Mouse (Mus musculus): ENCODE data around the gene Ccdc171.
"Not testable (repeated sequence)": the region's sequence is repeated elsewhere in the genome, so short reads cannot be mapped to it uniquely, and the experiment has no call there.

The Ccdc171 gene

DNA sequence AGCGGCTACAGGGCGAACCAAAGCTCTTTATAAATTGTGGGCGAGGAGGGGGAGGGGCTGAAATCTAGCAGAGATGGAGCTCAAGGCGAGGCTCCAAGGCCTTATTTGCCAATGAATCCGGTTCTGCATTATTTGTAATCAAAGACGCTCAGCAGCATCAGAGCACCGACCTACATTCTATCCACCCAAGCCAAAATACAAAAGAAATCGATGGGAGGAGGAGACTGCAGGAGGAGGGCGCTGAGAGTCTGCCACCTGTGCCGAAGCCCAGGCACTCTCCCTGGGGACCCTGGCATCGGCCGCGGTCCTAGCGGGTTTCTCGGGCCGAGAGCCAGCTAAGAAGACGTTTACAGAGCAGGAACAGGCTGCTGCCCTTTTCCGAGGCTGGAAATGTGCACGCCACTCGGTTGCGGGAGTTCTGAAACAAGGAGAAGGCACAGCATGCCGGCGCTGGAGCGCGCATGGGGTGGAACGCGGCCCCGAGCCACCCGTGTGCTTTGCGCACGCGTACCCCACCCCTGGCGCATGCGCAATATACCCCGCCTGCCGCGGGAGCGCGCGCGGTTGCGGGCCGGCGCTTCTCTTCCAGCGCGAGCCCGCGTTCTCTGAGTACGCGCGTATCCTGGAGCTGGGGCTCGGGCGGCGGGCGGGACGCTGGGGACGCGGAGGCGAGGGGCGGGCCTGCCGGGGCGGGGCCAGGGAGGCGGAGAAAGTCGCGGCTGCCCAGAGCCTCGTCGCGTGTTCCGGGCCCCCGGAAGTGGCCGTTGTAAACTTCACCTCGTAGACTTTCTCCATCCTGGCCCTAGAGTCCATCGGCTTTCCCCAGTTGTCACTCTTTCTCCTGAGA lies at the start of gene Ccdc171:
Ccdc171 (plus strand) TSS at position 703 of the 847 bp plus-strand sequence.
- peak; percentile 98 for DNase-seq

DNA sequence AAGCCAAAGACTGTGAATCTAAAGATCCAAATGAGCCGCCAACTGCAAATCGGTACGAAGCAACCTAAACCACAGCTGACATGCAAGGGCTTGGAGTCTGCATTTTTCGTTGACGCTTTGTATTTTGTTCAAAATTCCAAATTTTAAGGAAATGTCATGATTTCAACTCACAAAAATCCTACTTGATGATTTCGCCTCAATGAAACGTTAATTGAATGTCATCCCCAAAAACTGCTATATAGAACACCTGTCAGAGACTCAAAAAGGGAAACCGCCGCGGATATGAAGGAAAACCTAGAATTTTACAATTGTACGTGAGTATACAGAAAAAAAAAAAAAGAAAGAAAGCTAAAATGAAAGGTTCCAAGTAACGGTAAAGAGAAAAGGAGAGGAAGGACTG lies 40.1 kb upstream of the Ccdc171 start:
- DNase-seq = no peak

DNA sequence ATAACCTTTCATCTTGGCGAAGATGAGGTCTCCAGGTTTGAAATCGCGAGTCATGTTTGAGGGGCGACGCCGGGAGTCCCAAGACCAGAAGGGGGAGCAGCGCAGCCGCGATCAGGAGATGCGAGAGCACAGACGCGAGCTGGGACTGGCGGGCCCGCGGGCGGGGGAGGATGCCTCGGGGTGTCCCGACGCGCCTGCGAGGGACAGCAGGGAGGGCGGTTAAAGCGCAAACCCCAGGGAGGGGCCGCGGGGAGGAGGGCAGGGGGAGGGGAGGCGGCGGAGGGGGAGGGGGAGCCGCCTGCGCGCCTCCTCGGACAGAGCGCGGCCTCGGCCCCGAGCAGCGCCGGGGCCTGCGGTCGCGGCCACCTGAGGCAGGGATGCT lies 39.6 kb upstream of the Ccdc171 start:
- peak; percentile 93 for DNase-seq

DNA sequence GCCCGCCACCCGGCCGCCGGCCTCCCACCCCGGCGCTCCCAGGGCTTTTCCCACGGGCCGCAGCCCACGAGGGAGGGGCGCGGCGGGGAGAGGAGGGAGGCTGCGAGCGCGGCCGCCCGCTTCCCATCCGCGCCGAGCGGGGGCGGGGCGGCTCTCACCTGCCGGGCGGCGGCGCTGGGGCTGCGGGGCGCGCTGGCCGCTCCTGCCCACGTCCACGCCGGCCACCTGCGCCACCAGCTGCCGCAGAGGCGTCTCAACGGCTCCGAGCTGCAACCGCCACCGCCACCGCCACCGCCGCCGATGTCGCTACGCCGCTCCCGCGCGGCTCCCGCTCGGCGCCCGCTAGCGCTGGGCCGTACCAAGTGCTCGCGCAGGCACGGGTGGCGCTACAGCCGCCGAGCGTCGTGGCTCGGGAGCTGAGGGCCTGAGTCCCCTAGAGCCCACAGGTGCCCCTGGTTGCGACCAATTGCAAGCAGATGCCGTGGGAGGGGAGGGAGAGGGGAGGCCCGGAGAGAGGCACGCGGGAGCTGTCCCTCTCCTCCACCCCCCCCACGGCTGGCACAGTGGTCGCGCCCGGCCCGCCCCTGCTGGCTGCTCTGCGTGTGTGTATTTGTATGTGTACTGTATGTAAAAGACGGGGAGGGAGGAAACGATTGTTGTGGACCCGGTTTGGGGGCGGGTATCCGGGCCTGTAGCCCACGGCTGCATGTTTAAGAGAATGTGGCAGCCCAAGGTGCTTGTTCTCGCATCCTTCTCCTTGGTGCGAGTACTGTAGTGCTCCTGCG lies 39.0 kb upstream of the Ccdc171 start, which contains the start of gene Psip1:
Psip1 (minus strand) TSS at position 343 of the 785 bp plus-strand sequence.
- DNase-seq = peak; percentile 97

DNA sequence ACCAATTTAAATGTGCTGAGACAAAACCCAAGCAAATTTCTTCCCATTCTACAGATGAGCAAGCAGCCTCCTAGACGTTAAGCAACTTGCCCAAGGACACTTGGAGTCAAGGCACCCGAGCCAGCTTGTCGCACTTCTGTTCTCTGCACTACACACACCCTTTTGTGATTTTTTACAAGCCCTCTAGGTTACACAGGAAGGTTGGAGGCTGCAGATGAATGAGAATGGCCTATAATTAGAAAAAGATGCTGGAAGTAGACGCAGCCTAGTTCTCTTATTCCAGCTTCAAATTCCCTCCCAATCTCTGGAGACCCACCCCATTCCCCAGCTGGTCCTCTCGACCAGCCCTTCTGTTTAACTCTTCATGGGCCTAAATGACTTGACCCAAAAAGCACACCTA lies 36.2 kb upstream of the Ccdc171 start:
- no peak for DNase-seq

DNA sequence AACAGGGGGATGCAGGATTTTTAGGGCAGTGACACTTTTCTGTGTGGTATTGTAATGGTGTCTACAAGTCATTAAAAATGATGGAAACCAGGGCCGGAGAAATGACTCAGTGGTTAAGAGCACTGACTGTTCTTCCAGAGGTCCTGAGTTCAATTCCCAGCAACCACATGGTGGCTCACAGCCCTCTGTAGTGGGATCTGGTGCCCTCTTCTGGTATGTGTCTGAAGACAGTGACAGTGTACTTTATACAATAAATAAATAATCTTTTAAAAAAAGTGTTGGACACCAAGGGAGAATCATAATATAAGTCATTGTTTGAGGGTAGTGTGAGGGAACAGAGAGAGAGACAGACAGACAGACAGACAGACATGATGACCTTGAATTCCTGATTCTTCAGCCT lies 32.2 kb upstream of the Ccdc171 start:
- DNase-seq = no peak

DNA sequence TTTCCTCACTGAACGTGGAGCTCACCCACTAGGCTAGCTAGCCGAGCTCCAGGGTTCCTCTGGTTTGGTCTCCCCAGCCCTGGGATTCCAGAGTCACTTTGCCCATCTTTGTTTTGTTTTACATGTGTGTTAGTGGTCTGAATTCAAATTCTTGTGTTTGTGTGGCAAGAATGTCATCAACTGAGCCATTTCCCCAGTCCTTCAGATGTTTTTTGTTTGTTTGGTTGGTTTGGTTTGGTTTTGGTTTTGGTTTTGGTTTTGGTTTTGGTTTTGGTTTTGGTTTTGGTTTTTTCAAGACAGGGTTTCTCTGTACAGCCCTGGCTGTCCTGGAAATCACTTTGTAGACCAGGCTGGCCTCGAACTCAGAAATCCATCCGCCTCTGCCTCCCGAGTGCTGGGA lies 28.3 kb upstream of the Ccdc171 start:
- DNase-seq = not testable (repeated sequence)

DNA sequence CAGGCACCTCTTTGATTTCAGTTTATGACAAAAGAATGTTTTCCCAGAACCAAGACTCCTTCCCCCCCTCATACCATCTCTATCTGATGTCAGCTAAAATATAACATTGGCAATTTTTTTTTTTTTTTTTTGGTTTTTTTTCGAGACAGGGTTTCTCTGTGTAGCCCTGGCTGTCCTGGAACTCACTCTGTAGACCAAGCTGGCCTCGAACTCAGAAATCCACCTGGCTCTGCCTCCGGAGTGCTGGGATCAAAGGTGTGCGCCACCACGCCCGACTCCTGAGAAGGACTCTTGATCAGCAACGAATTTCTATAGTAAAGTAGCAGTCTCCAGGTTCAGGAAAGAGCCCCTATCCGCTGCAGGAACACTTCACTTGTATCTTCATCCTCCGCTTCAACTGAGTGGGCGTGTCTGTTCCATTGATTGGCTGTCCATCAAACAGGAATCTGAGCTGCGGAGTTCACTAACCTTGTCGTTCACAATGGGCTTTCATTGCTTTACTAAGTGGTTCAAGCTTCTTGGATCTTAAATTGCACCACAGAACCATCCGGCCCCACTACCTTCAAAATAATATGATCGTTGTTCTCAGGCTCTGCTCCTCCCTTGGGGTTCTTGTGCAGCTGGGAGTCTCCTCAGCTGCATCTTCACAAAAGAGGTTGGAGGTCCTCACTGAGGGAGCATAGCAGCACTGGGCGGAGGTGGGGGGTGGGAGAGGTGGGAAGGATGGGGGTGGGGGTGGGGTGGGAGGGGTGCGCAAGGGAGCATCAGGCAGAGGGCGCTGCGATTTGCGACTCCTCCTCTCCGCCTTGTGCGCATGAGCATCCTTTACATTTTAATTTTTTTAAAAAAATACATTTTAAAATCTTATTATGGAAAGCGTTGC lies 24.9 kb upstream of the Ccdc171 start:
- peak; percentile 72 for DNase-seq

DNA sequence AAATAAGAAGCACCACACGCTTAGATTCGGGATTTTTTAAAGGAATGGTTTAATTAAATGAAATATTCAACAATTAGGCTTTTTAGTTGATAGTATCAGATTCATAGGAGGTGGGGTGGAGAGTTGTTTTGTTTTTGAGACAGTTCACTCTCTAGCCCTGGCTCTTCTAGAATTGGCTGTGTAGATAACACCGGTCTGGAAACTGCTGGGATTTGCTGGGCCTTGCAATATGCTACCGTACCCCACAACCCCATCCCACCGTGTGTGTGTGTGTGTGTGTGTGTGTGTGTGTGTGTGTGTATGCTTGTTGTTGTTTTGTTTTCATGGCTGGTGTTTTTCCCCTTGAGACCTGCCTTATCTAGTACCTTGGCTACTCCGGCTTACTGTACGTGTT lies 24.3 kb upstream of the Ccdc171 start:
- DNase-seq = no peak

DNA sequence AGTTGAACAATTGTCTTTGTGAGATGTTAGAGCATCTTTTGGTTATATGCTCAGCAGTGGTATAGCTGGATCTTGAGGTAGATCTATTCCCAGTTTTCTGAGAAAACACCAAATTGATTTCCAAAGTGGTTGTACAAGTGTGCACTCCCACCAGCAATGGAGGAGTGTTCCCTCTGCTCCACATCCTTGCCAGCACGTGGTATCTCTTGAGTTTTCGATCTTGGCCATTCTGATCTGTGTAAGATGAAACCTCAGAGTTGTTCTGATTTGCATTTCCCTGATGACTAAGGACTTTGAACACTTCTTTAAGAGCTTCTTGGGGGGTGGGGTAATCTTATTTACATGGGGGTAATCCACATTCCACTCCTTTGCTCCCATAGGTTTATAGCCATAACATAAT lies 15.7 kb upstream of the Ccdc171 start:
- DNase-seq = no peak

DNA sequence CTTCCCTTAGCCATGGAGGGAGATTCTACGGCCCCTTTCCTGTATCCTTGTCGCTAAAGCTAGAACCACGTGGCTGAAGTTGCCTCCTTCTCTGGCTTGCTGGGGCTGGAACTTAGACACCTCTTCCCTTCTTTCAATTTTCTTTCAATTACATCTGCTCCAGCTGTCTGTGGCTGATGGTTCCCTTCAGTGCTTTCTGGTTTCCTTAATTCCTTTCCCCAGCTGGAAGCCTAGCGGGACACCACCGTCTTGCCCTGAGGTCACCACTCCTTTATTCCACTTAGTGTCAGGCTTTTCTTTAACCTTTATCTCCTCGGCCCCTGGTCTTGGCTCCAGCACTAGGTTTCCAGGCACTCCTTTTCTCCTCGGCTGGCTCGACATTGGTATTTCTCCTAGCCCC lies 14.3 kb upstream of the Ccdc171 start:
- no peak for DNase-seq

DNA sequence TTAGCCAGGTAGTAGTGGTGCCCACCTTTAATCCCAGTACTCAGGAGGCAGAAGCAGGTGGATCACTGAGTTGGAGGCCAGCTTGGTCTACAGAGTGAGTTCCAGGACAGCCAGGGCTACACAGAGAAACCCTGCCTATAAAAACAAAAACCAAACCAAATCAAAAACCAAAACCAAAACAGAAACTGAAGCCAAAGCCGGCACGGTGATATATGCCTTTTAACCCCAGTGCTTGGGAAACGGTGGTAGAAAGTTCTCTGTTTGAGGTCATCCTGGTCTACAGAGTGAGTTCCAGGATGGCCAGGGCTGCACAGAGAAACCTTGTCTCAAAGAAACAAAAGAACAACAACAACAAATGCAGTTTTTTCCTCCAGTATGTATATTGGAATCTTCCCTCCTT lies 13.1 kb upstream of the Ccdc171 start:
- DNase-seq = no peak

DNA sequence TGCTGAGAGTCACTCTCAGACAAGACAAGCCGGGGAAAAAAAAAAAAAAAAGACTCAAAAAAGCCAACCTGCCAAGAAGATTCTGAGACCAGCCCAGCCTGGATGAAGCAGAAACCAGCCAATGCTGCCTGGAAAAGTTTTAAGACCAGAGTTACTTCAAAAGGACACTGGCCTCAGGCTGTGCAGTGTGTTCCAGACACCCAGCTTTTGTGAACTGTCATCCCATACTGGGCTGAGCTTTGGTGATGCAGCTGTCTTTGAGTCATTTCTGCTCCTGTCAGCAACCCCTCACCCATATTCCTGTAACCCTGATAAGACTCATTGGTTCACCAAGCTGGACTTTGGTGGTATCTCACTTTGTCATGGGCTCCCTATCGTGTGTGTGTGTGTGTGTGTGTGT lies 12.7 kb upstream of the Ccdc171 start:
- DNase-seq = no peak

DNA sequence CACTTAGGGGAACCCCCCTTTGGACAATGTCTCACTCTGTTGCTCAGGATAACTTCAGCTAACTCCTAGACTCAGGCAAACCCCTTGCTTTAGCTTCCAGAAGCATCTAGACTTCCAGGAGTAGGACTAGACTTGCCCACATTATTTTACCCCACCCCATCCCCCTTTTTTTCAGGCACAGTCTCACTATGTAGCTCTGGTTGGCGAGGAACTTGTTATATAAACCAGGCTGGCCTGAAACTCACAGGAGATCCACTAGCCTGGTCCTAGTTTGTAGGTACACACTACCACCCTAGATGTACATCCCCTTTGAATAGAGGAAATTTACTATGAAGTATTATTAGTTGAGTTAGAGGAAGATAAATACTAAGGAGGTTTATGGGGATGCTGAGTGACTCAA lies 11.2 kb upstream of the Ccdc171 start:
- DNase-seq = no peak

DNA sequence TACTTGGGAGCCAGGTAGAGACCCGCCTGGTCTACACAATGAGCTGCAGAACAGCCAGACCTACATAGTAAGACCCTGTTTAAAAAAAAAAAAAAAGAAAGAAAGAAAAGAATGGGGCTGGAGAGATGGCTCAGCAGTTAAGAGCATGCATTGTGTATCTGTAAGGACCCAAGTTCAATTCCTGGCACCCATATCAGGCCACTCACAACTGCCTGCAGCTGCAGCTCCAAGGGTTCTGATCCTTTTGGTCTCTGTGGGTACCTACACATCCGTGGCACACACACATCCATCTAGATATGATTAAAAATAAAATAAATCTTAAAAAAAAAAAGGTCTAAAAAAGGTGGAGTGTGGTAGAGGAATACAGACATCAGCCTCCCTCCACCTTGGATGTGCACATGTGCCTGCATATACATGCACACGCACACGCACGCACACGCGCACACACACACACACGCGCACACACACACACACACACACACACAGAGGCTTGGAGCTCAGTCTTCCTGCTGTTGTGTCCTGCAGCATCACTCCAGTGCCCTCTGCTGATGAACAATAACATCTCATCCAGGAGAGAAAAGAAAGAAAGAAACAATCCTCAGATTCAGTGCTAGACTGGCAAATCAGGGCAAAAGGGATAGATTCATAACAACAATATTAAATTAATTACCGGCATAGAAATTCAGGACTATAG lies 10.2 kb upstream of the Ccdc171 start:
- DNase-seq = peak; percentile 58

DNA sequence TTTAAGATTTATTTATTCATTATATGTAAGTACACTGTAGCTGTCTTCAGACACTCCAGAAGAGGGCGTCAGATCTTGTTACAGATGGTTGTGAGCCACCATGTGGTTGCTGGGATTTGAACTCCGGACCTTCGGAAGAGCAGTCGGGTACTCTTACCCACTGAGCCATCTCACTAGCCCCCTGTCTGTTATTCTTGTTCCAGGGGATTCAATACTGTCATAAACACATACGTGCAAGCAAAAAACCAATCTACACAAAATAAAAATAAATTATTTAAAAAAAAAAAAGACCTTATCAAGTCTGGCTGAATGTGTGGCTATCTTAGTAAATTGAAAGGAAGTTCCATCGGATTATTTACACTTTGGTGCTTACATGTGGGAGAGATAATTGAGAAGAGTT lies 9.2 kb upstream of the Ccdc171 start:
- DNase-seq = not testable (repeated sequence)

DNA sequence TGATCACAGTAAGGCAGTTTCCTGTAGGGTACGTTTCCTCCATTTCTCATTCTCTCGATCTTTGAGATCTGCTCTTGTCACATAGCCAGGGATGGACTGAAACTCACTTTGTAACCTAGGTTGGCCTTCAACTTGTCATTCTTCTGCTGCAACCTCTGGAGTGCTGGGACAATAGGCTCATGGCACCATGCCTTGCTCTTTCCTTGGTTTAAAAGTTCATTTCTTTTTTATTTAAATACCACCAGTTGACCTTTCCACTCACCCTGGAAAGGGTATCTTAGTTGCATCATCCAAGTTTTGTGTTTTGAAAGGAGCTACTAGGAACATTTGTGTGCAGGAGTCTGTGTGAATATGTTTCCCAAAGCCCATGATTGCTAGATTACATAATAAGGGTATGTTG lies 6.2 kb upstream of the Ccdc171 start:
- no peak for DNase-seq

DNA sequence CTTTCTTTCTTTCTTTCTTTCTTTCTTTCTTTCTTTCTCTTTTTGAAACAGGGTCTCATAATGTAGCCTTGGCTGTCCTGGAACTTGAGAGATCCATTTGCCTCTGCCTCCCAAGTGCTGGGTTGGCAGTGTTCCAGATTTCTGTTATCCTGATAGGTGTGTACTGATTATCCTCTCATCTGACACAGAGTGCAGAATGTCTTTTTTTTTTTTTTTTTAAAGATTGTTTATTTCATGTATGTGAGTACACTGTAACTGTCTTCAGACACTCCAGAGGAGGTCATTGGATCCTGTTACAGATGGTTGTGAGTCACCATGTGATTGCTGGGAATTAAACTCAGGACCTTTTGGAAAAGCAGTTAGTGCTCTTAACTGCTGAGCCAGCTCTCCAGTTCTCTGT lies 5.5 kb upstream of the Ccdc171 start:
- no peak for DNase-seq

DNA sequence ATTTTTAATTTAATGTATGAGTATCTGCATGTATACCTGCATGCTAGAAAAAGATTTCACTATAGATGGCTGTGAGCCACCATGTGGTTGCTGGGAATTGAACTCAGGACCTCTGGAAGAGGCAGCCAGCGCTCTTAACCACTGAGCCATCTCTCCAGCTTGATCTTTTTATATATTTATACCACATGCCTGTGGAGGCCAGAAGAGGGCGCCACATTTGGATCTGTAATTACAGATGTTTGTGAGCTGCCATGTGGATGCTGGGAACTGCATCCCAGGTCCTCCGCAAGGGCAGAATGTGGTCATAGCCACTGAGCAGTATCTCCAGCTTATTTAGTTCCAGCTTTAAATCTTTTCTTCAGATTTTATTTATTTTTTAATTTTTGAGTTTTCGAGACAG lies 5.0 kb upstream of the Ccdc171 start:
- no peak for DNase-seq

DNA sequence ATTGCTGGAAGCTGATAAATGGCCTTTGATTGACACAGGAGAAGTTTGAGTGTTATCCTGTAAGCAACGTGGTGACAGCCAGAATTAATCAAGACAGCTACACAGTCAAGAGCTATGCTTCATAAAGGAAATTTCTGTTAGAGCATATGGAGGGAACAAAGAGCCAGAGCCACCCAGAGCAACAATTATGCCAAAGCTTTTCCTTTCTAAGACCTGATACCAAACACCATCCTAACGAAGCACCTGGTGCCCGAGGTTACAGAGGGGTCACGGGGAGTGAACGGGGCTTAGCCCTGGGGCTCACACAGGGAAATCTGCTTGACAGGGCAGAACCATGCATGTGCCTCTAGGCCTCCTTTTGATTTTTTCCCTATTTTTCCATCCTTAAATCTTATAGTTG lies 3.3 kb upstream of the Ccdc171 start:
- DNase-seq = peak; percentile 40

DNA sequence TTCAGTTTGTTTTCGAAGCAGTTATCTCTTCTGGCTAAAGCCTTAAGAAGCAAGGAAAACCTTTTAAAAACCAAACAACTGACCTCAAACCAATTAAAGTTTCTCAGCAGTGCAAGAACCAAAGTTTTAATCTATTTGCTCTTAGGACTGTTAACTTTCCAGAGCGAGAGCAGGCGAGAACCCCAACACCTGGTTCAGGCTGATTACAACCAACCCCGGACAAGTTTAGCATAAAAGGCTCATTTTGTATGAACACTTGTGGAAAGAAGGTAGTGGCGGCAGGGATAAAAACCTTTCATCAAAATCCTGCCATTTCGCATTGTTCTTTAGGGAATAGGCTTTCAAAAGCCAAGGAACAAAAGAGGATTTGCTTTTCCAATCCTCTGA lies 896 bp upstream of the Ccdc171 start:
- DNase-seq = no peak

DNA sequence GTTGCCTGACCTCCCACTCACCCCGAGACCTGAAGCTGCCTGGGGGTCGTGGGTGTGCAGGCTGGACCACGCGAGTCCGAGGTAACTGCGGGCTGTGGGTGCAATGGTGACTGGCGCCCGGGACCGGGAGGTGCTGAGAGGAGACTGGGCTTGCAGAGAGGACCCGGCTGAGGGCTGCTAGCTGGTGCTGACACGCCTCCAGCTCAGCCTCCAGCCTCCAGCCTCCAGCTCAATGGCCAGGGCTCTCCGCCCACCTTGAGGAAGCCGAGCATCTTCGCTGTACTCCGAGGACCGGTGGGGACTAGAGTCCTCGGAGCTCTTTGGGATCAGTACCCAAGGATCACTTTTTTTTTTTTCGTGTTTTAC lies 328 bp downstream of the Ccdc171 start:
- no peak for DNase-seq
